Mouse (Mus musculus) forebrain, embryonic 16.5 days (tissue): ENCODE data around the gene Ddn. TPM values are rescaled to one million over a fixed set of nuclear protein-coding genes. Genes with fewer than 3 reads are reported as not detected.
"Not testable (repeated sequence)": the region's sequence is repeated elsewhere in the genome, so short reads cannot be mapped to it uniquely, and the experiment has no call there.

Experiments used
- ATAC-seq: fragments of 200-750 bp; cut with Nextera tagmentation; 2 replicates; pipeline ENCODE4 v1.8.0; 2017; ENCODE audit warnings: mild to moderate bottlenecking, moderate library complexity
- H3K27ac ChIP-seq: fragments of 300-500 bp; sonication (generic); 2 replicates; pipeline ENCODE4 v1.5.1; 2014; ENCODE audit warnings: low read length, control low read depth
- H3K27me3 ChIP-seq: fragments of 300-500 bp; sonication (generic); replicated peaks from 2 replicates; pipeline ENCODE4 v1.6.1; 2014; ENCODE audit warnings: low read length; ENCODE audit not compliant: control insufficient read depth, insufficient read depth
- H3K36me3 ChIP-seq: fragments of 300-500 bp; sonication (generic); 2 replicates; pipeline ENCODE4 v1.6.1; 2014; ENCODE audit not compliant: control insufficient read depth, insufficient read depth
- H3K4me1 ChIP-seq: fragments of 300-500 bp; sonication (generic); replicated peaks from 2 replicates; pipeline ENCODE4 v1.6.1; 2014; ENCODE audit warnings: low read length; ENCODE audit not compliant: control insufficient read depth, insufficient read depth
- H3K4me2 ChIP-seq: fragments of 300-500 bp; sonication (generic); 2 replicates; pipeline ENCODE4 v1.6.1; 2014; ENCODE audit warnings: mild to moderate bottlenecking, low read length, control low read depth
- H3K4me3 ChIP-seq: fragments of 300-500 bp; sonication (generic); replicated peaks from 2 replicates; pipeline ENCODE4 v1.5.1; 2014; ENCODE audit warnings: mild to moderate bottlenecking, low read length, control low read depth
- H3K9ac ChIP-seq: fragments of 300-500 bp; sonication (generic); replicated peaks from 2 replicates; pipeline ENCODE4 v1.6.1; 2014; ENCODE audit warnings: low read depth, low read length, control low read depth
- H3K9me3 ChIP-seq: fragments of 300-500 bp; sonication (generic); 2 replicates; pipeline ENCODE4 v1.6.1; 2016; ENCODE audit warnings: low read length; ENCODE audit not compliant: control insufficient read depth
- WGBS: fragments of 180-500 bp; shearing (Covaris S2); extraction: QIAGEN DNeasy Blood & Tissue Kit; methylation state at CpG from one replicate; pipeline ENCODE4 v1.1.7; 2014; 5-methylcytosine and 5-hydroxymethylcytosine counted together
- polyA plus RNA-seq: library from polyadenylated mRNA; unstranded; fragments of >200 nt; fragmentation: Nextera tagmentation; extraction: Ambion mirVana; gene quantifications from 2 replicates; pipeline ENCODE4 v1.2.1, GENCODE M21; 2015

Ddn gene
- polyA plus RNA-seq, 1 experiment from 2014 or later = 0.46 TPM

DNA sequence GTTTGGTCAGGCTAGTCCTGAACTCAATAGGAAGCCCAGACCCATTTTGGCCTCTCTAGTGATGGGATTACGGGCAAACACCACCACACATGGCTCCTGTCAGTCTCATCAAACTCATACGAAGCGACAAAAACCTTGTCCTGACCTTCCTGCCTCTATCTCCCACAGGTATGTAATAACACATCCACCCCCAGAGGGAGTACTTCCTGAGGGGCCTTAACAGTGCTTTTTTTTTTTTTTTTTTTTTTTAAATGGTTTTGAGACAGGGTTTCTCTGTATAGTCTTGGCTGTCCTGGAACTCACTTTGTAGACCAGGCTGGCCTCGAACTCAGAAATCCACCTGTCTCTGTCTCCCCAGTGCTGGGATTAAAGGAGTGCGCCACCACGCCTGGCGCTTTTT lies 8.9 kb upstream of the Ddn start:
- H3K9ac ChIP-seq = no peak overlapping the region
- WGBS = 94% methylated on average over 7 of the region's 7 CpGs
- H3K27ac ChIP-seq = no peak overlapping the region
- no peaks in the 10 kb centered on the region for H3K4me1 ChIP-seq
- ATAC-seq = no peak
- H3K27me3 ChIP-seq = no peaks in the 10 kb centered on the region
- H3K9me3 ChIP-seq = no peaks in the 10 kb centered on the region
- peaks cover 9% of the 10 kb centered on the region for H3K36me3 ChIP-seq
- H3K4me2 ChIP-seq = no peak overlapping the region
- H3K4me3 ChIP-seq = no peak overlapping the region

DNA sequence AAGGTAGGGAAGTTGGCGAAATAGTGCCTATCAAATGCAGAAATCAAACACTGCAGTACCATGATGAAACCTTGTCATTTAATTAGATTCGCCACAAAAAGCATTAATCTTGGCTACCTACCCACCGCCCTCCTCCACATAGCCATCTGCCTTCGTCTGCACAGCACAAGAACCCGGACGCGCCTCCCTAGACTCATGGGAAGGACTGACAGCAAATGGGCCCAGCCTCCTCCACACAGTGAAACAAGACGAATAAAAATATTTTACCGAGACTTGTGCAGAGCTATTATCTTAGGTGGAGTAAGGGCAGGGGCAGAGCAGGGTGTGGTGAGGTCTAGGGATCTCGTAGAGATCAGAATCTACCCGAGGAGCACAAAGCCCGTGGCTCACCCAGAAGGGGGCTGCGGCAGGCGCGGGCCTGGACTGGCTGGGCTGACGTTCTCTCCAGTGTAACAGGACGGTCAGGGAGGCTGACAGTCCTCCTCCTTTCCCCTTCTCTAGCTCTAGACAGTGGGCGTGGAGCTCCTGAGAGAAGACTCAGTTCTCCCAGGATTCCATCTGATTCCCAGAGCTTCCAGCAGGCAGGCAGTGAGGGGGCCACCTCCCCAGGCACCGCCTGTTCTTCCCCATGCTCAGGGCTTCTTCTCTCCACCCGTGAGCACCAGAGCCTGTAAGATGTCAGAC lies 3.6 kb upstream of the Ddn start:
- H3K36me3 ChIP-seq = peaks cover 16% of the 10 kb centered on the region

DNA sequence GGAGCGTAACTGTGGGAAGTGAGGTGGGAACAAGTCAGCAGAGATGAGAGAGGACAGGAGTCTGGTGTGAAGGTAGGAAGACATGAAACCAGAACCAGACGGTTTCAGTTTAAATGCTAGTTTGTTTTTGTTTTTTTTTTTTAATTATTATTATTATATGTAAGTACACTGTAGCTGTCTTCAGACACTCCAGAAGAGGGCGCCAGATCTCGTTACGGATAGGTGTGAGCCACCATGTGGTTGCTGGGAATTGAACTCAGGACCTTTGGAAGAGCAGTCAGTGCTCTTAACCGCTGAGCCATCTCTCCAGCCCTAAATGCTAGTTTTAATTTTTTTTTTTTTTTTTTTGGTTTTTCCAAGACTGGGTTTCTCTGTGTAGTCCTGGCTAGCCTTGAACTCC lies 922 bp upstream of the Ddn start:
- 82% methylated on average over 6 of the region's 6 CpGs for WGBS
- not testable (repeated sequence) for H3K9me3 ChIP-seq, ATAC-seq, H3K9ac ChIP-seq, H3K27ac ChIP-seq, H3K4me2 ChIP-seq, H3K4me3 ChIP-seq
- H3K36me3 ChIP-seq = peaks cover 13% of the 10 kb centered on the region
- H3K27me3 ChIP-seq = peaks cover 47% of the 10 kb centered on the region
- peaks cover 36% of the 10 kb centered on the region for H3K4me1 ChIP-seq

More for the DNA sequence above, 3.6 kb upstream of the Ddn start:
- H3K4me2 ChIP-seq = no peak overlapping the region
- H3K9ac ChIP-seq = no peak overlapping the region
- peaks cover 15% of the 10 kb centered on the region for H3K4me1 ChIP-seq
- peaks cover 22% of the 10 kb centered on the region for H3K27me3 ChIP-seq
- no peaks in the 10 kb centered on the region for H3K9me3 ChIP-seq
- no peak for ATAC-seq
- WGBS = 86% methylated on average over 20 of the region's 20 CpGs
- no peak overlapping the region for H3K4me3 ChIP-seq
- H3K27ac ChIP-seq = no peak overlapping the region

DNA sequence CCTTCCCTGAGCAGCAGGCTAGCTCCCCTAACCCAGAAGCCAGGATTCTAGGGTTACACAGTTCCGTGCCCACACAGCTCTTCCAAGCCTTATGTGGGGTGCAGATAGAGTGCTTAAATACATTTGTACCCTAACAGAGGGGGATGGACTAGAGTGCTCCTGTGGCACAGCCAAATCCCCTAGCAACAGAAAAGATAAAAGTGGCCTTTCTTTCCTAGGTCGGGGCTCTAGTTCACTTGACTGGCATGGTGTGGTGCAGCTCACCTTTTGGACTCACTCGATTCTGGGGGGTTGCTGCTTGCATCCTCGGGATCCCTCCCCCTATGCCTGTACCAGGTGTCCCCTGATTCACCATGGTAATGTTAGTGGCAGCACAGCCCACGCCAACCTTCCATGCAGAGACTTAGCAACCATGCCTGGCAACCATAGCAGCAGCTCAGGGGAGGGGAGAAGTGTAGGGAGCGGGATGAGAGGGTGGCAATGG lies 597 bp downstream of the Ddn start:
- no peaks in the 10 kb centered on the region for H3K9me3 ChIP-seq
- peak; percentile 43; the same call in 1 of the 2 replicates for ATAC-seq
- H3K4me1 ChIP-seq = peaks cover 43% of the 10 kb centered on the region
- H3K9ac ChIP-seq = no peak overlapping the region; the same call in 1 of the 2 replicates
- no peak overlapping the region for H3K27ac ChIP-seq
- H3K36me3 ChIP-seq = peaks cover 11% of the 10 kb centered on the region
- 5% methylated on average over 6 of the region's 6 CpGs for WGBS
- H3K4me2 ChIP-seq = peak overlapping the region; percentile 80
- peak overlapping the region; percentile 54; the same call in 1 of the 2 replicates for H3K4me3 ChIP-seq
- peaks cover 61% of the 10 kb centered on the region for H3K27me3 ChIP-seq

DNA sequence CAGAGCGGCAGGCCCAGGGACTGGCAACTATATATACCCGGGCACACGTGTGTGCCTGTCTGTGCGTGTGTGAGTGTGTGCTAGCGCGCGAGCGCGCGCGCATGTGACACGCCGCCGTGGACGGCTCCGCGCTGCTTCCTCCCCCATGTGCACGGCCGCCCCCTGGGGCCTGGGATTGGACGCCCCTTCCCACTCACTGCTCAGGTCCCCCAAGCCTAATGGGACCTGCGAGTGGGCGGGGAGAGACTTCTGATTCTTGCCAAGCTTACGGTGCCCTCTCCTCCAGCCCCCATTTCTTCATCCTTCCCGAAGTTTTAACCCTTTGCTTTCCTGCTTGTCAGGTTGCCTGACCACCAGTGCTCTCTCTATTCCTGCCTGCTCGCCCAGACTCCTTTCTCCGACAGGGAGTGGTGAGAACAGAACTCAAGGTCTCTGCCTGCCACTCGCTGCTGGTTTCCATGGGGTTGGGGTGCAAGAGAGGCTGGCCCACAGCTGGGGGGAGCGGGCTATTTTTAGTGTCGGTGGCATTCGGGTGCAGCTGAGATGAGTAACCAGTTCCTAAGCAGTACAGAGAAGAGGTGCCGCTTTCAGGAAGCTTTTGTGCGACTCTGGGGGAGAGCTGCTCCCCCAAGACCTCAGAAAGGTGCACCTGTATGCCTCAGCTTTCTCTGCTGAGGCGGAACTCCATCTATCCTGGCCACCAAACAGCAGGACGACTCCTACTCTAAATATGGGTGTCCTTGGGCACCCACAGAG lies 1.2 kb downstream of the Ddn start:
- ATAC-seq = peak; percentile 63
- Histone ChIP-seq H3K9me3 (no peaks in the 10 kb centered on the region), H3K27me3 (peaks cover 67% of the 10 kb centered on the region), H3K4me2 (peak overlapping the region; percentile 80), H3K4me1 (peaks cover 43% of the 10 kb centered on the region), H3K27ac (no peak overlapping the region), H3K36me3 (peaks cover 6% of the 10 kb centered on the region), H3K9ac (peak overlapping the region; percentile 46), H3K4me3 (peak overlapping the region; percentile 54)
- WGBS = under 1% methylated on average over 31 of the region's 34 CpGs

DNA sequence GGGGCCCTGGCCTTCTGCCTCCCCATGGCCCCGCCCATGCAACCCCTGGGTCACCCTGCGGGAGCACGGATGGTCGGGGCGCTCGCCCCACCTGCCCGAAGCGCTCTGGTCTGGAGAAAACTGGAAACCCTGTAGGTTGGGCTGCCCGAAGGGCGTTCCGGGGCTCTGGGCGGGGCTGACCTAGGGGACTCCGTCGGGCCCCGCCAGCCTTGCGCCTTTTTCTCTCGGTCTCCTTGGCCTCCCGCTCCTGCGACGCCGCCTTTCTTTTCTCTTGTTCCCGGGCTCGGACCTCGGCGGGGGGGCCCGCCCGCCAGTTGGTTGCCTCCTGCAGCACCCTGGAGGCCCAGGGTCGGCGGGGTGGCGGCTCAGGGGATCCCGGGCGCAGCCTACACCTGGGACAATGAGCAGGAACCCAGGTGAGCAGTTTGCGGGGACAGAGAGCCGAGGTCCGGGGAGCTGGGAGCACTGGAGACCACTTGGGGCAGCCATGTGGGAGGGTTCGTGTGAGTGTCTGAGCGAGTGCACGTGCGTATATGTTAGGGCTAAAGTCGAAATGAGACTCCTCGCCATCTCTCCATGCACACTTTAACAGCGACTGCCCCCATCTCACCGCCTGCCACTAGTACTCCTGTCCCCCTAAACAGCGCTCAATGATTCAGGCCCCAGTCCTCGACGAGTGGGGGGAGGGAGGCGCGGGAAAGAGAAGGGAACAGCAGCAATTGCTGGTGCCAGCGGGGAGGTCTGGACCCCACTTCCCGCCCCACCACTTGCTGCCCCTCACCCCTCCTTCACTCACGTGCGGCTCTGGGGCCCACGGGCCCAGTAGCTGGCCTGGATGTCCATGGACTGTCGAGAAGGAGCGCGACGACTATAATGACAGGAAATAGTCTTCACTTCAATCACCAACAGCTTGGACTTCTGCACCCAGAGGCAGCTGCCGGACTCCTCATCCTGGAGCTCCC lies 2.2 kb downstream of the Ddn start:
- under 1% methylated on average over 53 of the region's 58 CpGs for WGBS
- Histone ChIP-seq H3K27me3 (peaks cover 77% of the 10 kb centered on the region), H3K4me1 (peaks cover 43% of the 10 kb centered on the region), H3K9me3 (no peaks in the 10 kb centered on the region), H3K4me3 (peak overlapping the region; percentile 54), H3K27ac (no peak overlapping the region), H3K4me2 (peak overlapping the region; percentile 80), H3K9ac (peak overlapping the region; percentile 29; the same call in 1 of the 2 replicates), H3K36me3 (no peaks in the 10 kb centered on the region)
- no peak; the same call in 1 of the 2 replicates for ATAC-seq

DNA sequence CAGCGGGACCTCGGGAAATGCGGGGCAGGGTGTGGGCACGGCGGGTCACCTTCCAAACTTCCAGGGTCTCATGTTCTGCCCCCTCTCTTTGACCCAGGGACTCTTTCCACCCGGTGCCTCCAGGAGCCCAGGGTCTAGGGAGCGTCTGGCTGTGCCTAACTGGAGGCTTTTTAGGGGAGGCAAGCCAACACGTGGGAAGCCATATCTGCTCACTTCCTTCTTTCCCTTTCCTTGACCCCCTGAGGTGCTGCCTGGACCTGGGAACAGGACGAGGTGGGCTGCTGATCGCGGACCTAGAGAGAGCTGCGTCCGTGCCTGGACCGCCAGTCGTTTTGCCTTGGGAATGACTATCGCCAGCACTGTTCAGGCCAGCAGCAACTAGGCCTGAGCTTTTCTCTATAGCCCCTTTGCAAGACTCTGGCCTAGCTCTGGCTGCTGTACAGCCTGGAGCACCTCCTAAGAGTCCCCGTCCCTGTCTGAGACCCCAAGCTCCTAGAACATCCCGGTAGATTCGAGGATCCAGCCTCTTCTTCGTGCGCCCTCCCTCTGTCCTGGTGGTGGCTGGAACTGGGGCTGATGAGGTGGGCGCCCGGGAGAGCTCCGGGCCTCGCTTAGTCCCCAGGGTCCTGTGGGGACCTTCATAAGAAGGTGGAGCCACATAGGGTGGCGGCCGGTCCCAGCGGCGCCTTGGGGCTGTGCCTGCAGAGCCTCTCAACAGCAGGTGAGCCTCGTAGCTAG lies 3.0 kb downstream of the Ddn start:
- no peaks in the 10 kb centered on the region for H3K9me3 ChIP-seq
- no peak for ATAC-seq
- peak overlapping the region; percentile 80 for H3K4me2 ChIP-seq
- H3K27ac ChIP-seq = no peak overlapping the region
- H3K9ac ChIP-seq = no peak overlapping the region
- peak overlapping the region; percentile 54 for H3K4me3 ChIP-seq
- peaks cover 85% of the 10 kb centered on the region for H3K27me3 ChIP-seq
- 5% methylated on average over 30 of the region's 30 CpGs for WGBS
- no peaks in the 10 kb centered on the region for H3K36me3 ChIP-seq
- H3K4me1 ChIP-seq = peaks cover 43% of the 10 kb centered on the region

DNA sequence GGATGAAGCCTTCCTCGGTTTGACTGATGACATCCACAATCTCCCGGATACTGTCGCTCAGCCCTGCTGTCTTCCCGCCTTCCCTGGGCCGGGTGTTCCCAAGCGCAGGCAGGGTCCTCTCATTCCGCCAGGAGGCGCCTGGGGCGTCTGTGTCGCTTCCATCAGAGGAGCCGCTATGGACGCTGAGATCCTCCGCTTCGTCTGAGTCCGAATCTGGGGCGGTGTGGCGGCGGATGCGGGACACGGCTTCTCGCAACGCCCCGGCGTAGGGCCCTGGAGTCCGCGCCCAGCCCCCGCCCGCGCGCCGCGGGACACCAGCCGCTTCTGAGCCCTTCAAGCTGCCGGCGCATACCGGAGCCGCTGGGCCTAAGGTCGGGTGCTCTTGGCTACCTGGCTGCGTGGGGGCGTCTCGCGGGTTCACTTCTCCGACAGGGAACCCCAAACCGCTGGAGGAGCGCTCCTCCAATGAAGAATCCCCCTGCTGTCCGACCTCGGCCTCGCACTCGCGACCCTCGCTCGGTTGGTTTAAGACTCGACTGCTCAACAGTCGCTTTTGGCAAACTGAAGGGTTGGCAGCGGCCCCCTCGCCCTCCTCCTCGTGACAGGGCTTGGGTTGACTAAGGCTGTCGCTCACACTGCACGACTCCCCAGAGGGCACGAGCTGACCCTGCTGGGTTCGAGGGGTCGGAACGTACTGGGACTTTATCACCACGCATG lies 3.8 kb downstream of the Ddn start:
- H3K4me3 ChIP-seq = peak overlapping the region; percentile 51
- under 1% methylated on average over 55 of the region's 64 CpGs for WGBS
- no peaks in the 10 kb centered on the region for H3K36me3 ChIP-seq
- peak; percentile 32 for ATAC-seq
- H3K27ac ChIP-seq = no peak overlapping the region
- H3K4me2 ChIP-seq = peak overlapping the region; percentile 82
- H3K27me3 ChIP-seq = peaks cover 92% of the 10 kb centered on the region
- peaks cover 43% of the 10 kb centered on the region for H3K4me1 ChIP-seq
- no peaks in the 10 kb centered on the region for H3K9me3 ChIP-seq
- H3K9ac ChIP-seq = peak overlapping the region; percentile 61
